Mouse (Mus musculus): ENCODE data around the gene Inha.

- TF ChIP-seq CTCF (IDR thresholded peaks at IDR 0.05; ENCODE audit: extremely low read depth, insufficient read depth, insufficient read length, insufficient replicate concordance) (no peak), POLR2A (IDR thresholded peaks at IDR 0.05; ENCODE audit: low read depth, low read length) (no peak)
Observed at GRCm38 (mm10) chr1:75501905-75502304, 5.0 kb upstream of the Inha start.

Data from spleen, adult 2 months (tissue).